In the genomic region with DNA sequence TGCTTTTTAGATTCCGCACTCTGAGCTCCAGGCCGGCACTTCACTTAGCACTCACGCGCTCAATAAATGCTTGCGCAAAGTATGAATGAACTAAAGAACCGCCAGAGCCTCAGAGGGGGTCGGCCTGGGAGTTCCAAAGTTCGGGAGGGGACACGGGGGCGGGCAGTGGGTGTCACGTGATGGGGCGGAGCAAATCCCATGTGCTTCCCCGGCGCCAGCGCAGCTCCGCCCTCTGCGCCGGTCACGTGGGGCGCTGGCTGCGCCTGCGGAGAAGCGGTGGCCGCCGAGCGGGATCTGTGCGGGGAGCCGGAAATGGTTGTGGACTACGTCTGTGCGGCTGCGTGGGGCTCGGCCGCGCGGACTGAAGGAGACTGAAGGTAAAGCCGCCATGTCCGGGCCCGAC, we compare ENCODE assay signal across 8 mouse cellular contexts. TPM values are rescaled to one million over a fixed set of nuclear protein-coding genes. Genes with fewer than 3 reads are reported as not detected.
DNase-seq lines count a peak whose midpoint lies in the region; ATAC-seq and TF ChIP-seq lines count a peak whose summit lies in the region.

No protein-coding gene starts in this region.

- H3K4me2 ChIP-seq in forebrain, postnatal 0 days (ENCODE audit: low read depth), result peak overlapping the region; percentile 85
- H3K4me2 ChIP-seq in lung, embryonic 15.5 days, result peak overlapping the region; percentile 86

- peak; percentile 84 for DNase-seq in G1E (ENCODE audit: low spot score)
- peak; percentile 96 to 97 for DNase-seq in cerebellum, adult 18-20 months
- DNase-seq in forebrain, postnatal 0 days, result peak; percentile 95
- peak; percentile 97 for DNase-seq in heart, postnatal 4 days
- DNase-seq in layer of hippocampus, adult 8-10 months (ENCODE audit: low spot score in 2 of 2), result peak; percentile 93 to 94
- DNase-seq in ovary, adult 18-20 months (ENCODE audit: low spot score), result peak; percentile 95
- DNase-seq in thymus, postnatal 0 days (ENCODE audit: low spot score), result peak; percentile 93

- peak overlapping the region; percentile 84 for H3K9ac ChIP-seq in forebrain, postnatal 0 days
- peak overlapping the region; percentile 93 for H3K9ac ChIP-seq in lung, embryonic 15.5 days

- peak overlapping the region; percentile 85 for H3K4me3 ChIP-seq in G1E (ENCODE audit: low read depth, low read length)
- H3K4me3 ChIP-seq in forebrain, postnatal 0 days (ENCODE audit: low read depth, low read length), result peak overlapping the region; percentile 89
- H3K4me3 ChIP-seq in lung, embryonic 15.5 days, result peak overlapping the region; percentile 98

- peaks cover 46% of the 10 kb centered on the region for H3K4me1 ChIP-seq in G1E (ENCODE audit: insufficient read depth, low read depth, low read length)
- H3K4me1 ChIP-seq in forebrain, postnatal 0 days (ENCODE audit: insufficient read depth), result peaks cover 9% of the 10 kb centered on the region; the same call in 1 of the 2 replicates
- H3K4me1 ChIP-seq in lung, embryonic 15.5 days, result peaks cover 32% of the 10 kb centered on the region

- H3K9me3 ChIP-seq in G1E (replicated peaks), result no peaks in the 10 kb centered on the region
- H3K9me3 ChIP-seq in forebrain, postnatal 0 days (ENCODE audit: low read length), result no peaks in the 10 kb centered on the region
- no peaks in the 10 kb centered on the region for H3K9me3 ChIP-seq in lung, embryonic 15.5 days

- under 1% methylated on average over 27 of the region's 38 CpGs for WGBS in forebrain, postnatal 0 days
- 0% methylated on average over 38 of the region's 38 CpGs for WGBS in lung, embryonic 15.5 days

- H3K27me3 ChIP-seq in G1E (ENCODE audit: insufficient read depth, low read length), result no peaks in the 10 kb centered on the region
- H3K27me3 ChIP-seq in forebrain, postnatal 0 days (ENCODE audit: insufficient read depth, low read length), result no peaks in the 10 kb centered on the region
- H3K27me3 ChIP-seq in lung, embryonic 15.5 days, result no peaks in the 10 kb centered on the region

- H3K36me3 ChIP-seq in G1E (replicated peaks), result peaks cover 40% of the 10 kb centered on the region
- H3K36me3 ChIP-seq in forebrain, postnatal 0 days (ENCODE audit: insufficient read depth), result peaks cover 28% of the 10 kb centered on the region
- peaks cover 27% of the 10 kb centered on the region for H3K36me3 ChIP-seq in lung, embryonic 15.5 days

- TF ChIP-seq CTCF in G1E (IDR thresholded peaks at IDR 0.05; ENCODE audit: low read depth, low read length), result no peak
- no peak for TF ChIP-seq CTCF in forebrain, postnatal 0 days (IDR thresholded peaks at IDR 0.05; ENCODE audit: low read depth)

- ATAC-seq in G1E (ENCODE audit: extremely low read depth, insufficient number of reproducible peaks, low FRiP score, poor library complexity, severe bottlenecking), result peak; percentile 48
- peak; percentile 98 for ATAC-seq in forebrain, postnatal 0 days
- ATAC-seq in lung, embryonic 15.5 days (ENCODE audit: borderline replicate concordance, extremely low read depth, low FRiP score, low TSS enrichment), result peak; percentile 94

- peak overlapping the region; percentile 91 for H3K27ac ChIP-seq in forebrain, postnatal 0 days (ENCODE audit: low read depth, low read length)
- H3K27ac ChIP-seq in lung, embryonic 15.5 days, result peak overlapping the region; percentile 96

RNA-seq across cellular contexts. Expression of a gene that starts 4.4 kb away (rescaled TPM):
- total RNA-seq in G1E (2014; fragmentation: Nextera tagmentation) (325 and 411 TPM in 2 replicates), G1E (2017) (257 and 270 TPM in 2 replicates)
- 957 and 1,213 TPM in 2 replicates for polyA plus RNA-seq in G1E (2012)
- total RNA-seq in forebrain, postnatal 0 days (2014; rRNA removed), result 223 and 282 TPM in 2 replicates
- polyA plus RNA-seq in forebrain, postnatal 0 days (2015; fragmentation: Nextera tagmentation; extraction: Ambion mirVana), result 89.8 and 111 TPM in 2 replicates
- total RNA-seq in heart, postnatal 4 days (2021), result 100 to 1,000 TPM; 374 TPM
- 100 to 1,000 TPM; 273 to 282 (median 281) TPM for total RNA-seq in layer of hippocampus, adult 8-10 months (2022)
- 170 and 177 TPM in 2 replicates for polyA plus RNA-seq in lung, embryonic 15.5 days (2015; fragmentation: Nextera tagmentation; extraction: Ambion mirVana)
- 105 and 110 TPM in 2 replicates for polyA plus RNA-seq in thymus, postnatal 0 days (2015; fragmentation: Nextera tagmentation; extraction: Ambion mirVana)

RNA-seq across cellular contexts. Expression of a gene that starts 20.5 kb away (rescaled TPM):
- total RNA-seq in G1E (2014; fragmentation: Nextera tagmentation) (3.1 and 3.9 TPM in 2 replicates), G1E (2017) (1.2 and 2.6 TPM in 2 replicates)
- 9.5 and 10.1 TPM in 2 replicates for polyA plus RNA-seq in G1E (2012)
- 169 and 200 TPM in 2 replicates for total RNA-seq in forebrain, postnatal 0 days (2014; rRNA removed)
- polyA plus RNA-seq in forebrain, postnatal 0 days (2015; fragmentation: Nextera tagmentation; extraction: Ambion mirVana), result 81.6 and 89.9 TPM in 2 replicates
- 10 to 100 TPM in 1 of 2 experiments, 1 to 10 TPM in 1; 10.0 to 13.8 TPM for total RNA-seq in heart, postnatal 4 days (2021)
- 100 to 1,000 TPM; 395 to 431 (median 412) TPM for total RNA-seq in layer of hippocampus, adult 8-10 months (2022)
- polyA plus RNA-seq in lung, embryonic 15.5 days (2015; fragmentation: Nextera tagmentation; extraction: Ambion mirVana), result 4.9 and 6.3 TPM in 2 replicates
- polyA plus RNA-seq in thymus, postnatal 0 days (2015; fragmentation: Nextera tagmentation; extraction: Ambion mirVana), result 2.1 and 2.3 TPM in 2 replicates

RNA-seq across cellular contexts. Expression of a gene that starts 21.0 kb away (rescaled TPM):
- total RNA-seq in G1E (2014; fragmentation: Nextera tagmentation), result 175 and 205 TPM in 2 replicates
- 246 and 273 TPM in 2 replicates for total RNA-seq in G1E (2017)
- 349 and 352 TPM in 2 replicates for polyA plus RNA-seq in G1E (2012)
- total RNA-seq in forebrain, postnatal 0 days (2014; rRNA removed), result 237 and 242 TPM in 2 replicates
- 287 and 331 TPM in 2 replicates for polyA plus RNA-seq in forebrain, postnatal 0 days (2015; fragmentation: Nextera tagmentation; extraction: Ambion mirVana)
- total RNA-seq in heart, postnatal 4 days (2021), result 100 to 1,000 TPM; 185 to 194 TPM
- 100 to 1,000 TPM; 222 to 231 (median 228) TPM for total RNA-seq in layer of hippocampus, adult 8-10 months (2022)
- 331 and 341 TPM in 2 replicates for polyA plus RNA-seq in lung, embryonic 15.5 days (2015; fragmentation: Nextera tagmentation; extraction: Ambion mirVana)
- polyA plus RNA-seq in thymus, postnatal 0 days (2015; fragmentation: Nextera tagmentation; extraction: Ambion mirVana), result 264 TPM in 2 replicates

RNA-seq across cellular contexts. Expression of a gene that starts 42.9 kb away (rescaled TPM):
- total RNA-seq in G1E (2014; fragmentation: Nextera tagmentation), result 0.58 TPM in 1 of 2 replicates, not detected in the other
- total RNA-seq in G1E (2017), result 0.12 and 0.16 TPM in 2 replicates
- polyA plus RNA-seq in G1E (2012), result not detected in 2 replicates
- 17.8 and 22.4 TPM in 2 replicates for total RNA-seq in forebrain, postnatal 0 days (2014; rRNA removed)
- polyA plus RNA-seq in forebrain, postnatal 0 days (2015; fragmentation: Nextera tagmentation; extraction: Ambion mirVana), result 6.1 and 8.7 TPM in 2 replicates
- total RNA-seq in heart, postnatal 4 days (2021), result 1 to 10 TPM in 1 of 2 experiments, under 1 TPM in 1; 0.93 to 1.4 TPM
- total RNA-seq in layer of hippocampus, adult 8-10 months (2022), result 10 to 100 TPM; 31.2 to 43.5 (median 34.1) TPM
- polyA plus RNA-seq in lung, embryonic 15.5 days (2015; fragmentation: Nextera tagmentation; extraction: Ambion mirVana), result 2.4 and 3.2 TPM in 2 replicates
- polyA plus RNA-seq in thymus, postnatal 0 days (2015; fragmentation: Nextera tagmentation; extraction: Ambion mirVana), result 0.08 and 0.23 TPM in 2 replicates

RNA-seq across cellular contexts. Expression of a gene that starts 45.0 kb away (rescaled TPM):
- total RNA-seq in G1E (2014; fragmentation: Nextera tagmentation), result 17.5 and 22.7 TPM in 2 replicates
- total RNA-seq in G1E (2017), result 95.7 and 97.6 TPM in 2 replicates
- polyA plus RNA-seq in G1E (2012), result 3.3 and 6.1 TPM in 2 replicates
- total RNA-seq in forebrain, postnatal 0 days (2014; rRNA removed), result 43.7 and 55.3 TPM in 2 replicates
- 87.4 and 103 TPM in 2 replicates for polyA plus RNA-seq in forebrain, postnatal 0 days (2015; fragmentation: Nextera tagmentation; extraction: Ambion mirVana)
- 10 to 100 TPM; 15.6 to 16.7 TPM for total RNA-seq in heart, postnatal 4 days (2021)
- total RNA-seq in layer of hippocampus, adult 8-10 months (2022), result 10 to 100 TPM; 18.6 to 29.3 (median 22.7) TPM
- 86.6 and 101 TPM in 2 replicates for polyA plus RNA-seq in lung, embryonic 15.5 days (2015; fragmentation: Nextera tagmentation; extraction: Ambion mirVana)
- polyA plus RNA-seq in thymus, postnatal 0 days (2015; fragmentation: Nextera tagmentation; extraction: Ambion mirVana), result 116 and 117 TPM in 2 replicates

Comparison
In these comparisons a context has a peak if more than half of its experiments do, and no peak if none do; other contexts are left out.
1. Peak in every context shown above with its lines: DNase-seq, ATAC-seq, H3K4me3 ChIP-seq and H3K27ac ChIP-seq.
2. ATAC-seq: peak in every context shown above with its lines; median percentile 98 in forebrain, postnatal 0 days; 94 in lung, embryonic 15.5 days; 48 in G1E.
3. RNA of a gene that starts 20.5 kb away (total RNA-seq): 395 to 431 TPM in layer of hippocampus, adult 8-10 months and 169 to 200 TPM in forebrain, postnatal 0 days; 10.0 to 13.8 TPM in heart, postnatal 4 days and 1.2 to 3.9 TPM in G1E; every median in the first group is over 10 times any median in the second.